Comparison of ENCODE assay signal across 21 mouse cellular contexts in the genomic region with DNA sequence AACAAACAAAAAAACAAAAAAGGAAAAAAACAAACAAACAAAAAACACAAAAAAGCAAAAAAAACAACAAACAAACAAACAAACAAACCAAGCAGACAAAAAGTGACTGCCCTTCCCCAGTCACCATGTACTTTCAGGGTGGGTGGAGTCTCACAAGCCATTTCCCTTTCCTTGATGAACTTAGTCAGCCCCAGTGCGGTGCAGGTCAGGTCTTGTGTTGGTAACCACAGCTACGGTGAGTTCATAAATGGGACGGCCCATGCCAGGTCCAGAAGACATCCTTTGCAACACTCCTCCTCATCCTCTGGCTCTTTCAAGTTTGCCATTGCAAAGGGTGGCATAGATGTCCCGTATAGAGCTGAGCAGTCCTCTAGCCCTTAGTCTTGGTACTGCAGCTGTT. TPM values are rescaled to one million over a fixed set of nuclear protein-coding genes. Genes with fewer than 3 reads are reported as not detected.
DNase-seq lines count a peak whose midpoint lies in the region; ATAC-seq lines count a peak whose summit lies in the region.
"Had no signal": no experiment of that assay in that cellular context is flagged by ENCODE, and none has a peak within 500 bp of the region (broad histone marks: within the 10 kb centered on the region; RNA-seq: fewer than 3 reads in every experiment).

No protein-coding gene starts in this region.

- 83% methylated on average over 4 of the region's 4 CpGs for WGBS in intestine, embryonic 15.5 days
- WGBS in intestine, embryonic 16.5 days = 86% methylated on average over 4 of the region's 4 CpGs

- no peak overlapping the region for H3K4me3 ChIP-seq in intestine, embryonic 15.5 days (replicated peaks)
- no peak overlapping the region for H3K4me3 ChIP-seq in intestine, embryonic 16.5 days (ENCODE audit: low read length)
- H3K4me3 ChIP-seq: embryonic facial prominence, embryonic 13.5 days; forebrain, embryonic 12.5 days; heart, embryonic 13.5 days; hindbrain, embryonic 13.5 days had no signal

- ATAC-seq in intestine, embryonic 15.5 days = peak; percentile 7; the same call in 1 of the 2 replicates
- ATAC-seq in intestine, embryonic 16.5 days = no peak
- peak; percentile 37 for ATAC-seq in CD4-positive, CD25-positive, alpha-beta regulatory T cell, adult 4 months
- ATAC-seq in megakaryocyte, adult 5-6 weeks (ENCODE audit: poor library complexity, severe bottlenecking) = peak; percentile 65
- ATAC-seq: forebrain, embryonic 16.5 days; hindbrain, postnatal 0 days; Patski had no signal

- H3K9ac ChIP-seq in intestine, embryonic 15.5 days = no peak overlapping the region
- no peak overlapping the region for H3K9ac ChIP-seq in intestine, embryonic 16.5 days (ENCODE audit: low read depth, low read length)
- H3K9ac ChIP-seq: embryonic facial prominence, embryonic 13.5 days; forebrain, embryonic 12.5 days; heart, embryonic 13.5 days; hindbrain, embryonic 13.5 days had no signal

- no peaks in the 10 kb centered on the region for H3K27me3 ChIP-seq in intestine, embryonic 15.5 days (replicated peaks)
- H3K27me3 ChIP-seq in intestine, embryonic 16.5 days (replicated peaks; ENCODE audit: control insufficient read depth, insufficient read depth, low read length) = no peaks in the 10 kb centered on the region
- H3K27me3 ChIP-seq: embryonic facial prominence, embryonic 13.5 days; forebrain, embryonic 12.5 days; heart, embryonic 13.5 days; hindbrain, embryonic 13.5 days; Patski had no signal

- H3K4me2 ChIP-seq in intestine, embryonic 15.5 days (replicated peaks) = no peak overlapping the region
- no peak overlapping the region for H3K4me2 ChIP-seq in intestine, embryonic 16.5 days (ENCODE audit: low read depth, low read length)
- H3K4me2 ChIP-seq: embryonic facial prominence, embryonic 13.5 days; forebrain, embryonic 12.5 days; heart, embryonic 13.5 days; hindbrain, embryonic 13.5 days had no signal

- H3K9me3 ChIP-seq in intestine, embryonic 15.5 days = no peaks in the 10 kb centered on the region
- no peaks in the 10 kb centered on the region for H3K9me3 ChIP-seq in intestine, embryonic 16.5 days (ENCODE audit: control insufficient read depth, low read length)
- H3K9me3 ChIP-seq: embryonic facial prominence, embryonic 13.5 days; forebrain, embryonic 12.5 days; heart, embryonic 13.5 days; hindbrain, embryonic 13.5 days had no signal

- peak; percentile 17 for DNase-seq in induced T-regulatory cell, adult 2 months (ENCODE audit: low read depth)
- DNase-seq in testis, postnatal 10 days (ENCODE audit: low spot score) = no peak
- DNase-seq in layer of hippocampus, postnatal 36 days = no peak
- no peak for DNase-seq in testis, postnatal 14 days (ENCODE audit: low spot score)
- DNase-seq: adrenal gland, adult 2 months; adrenal gland, postnatal 25 days; cerebellum, adult 8-10 months; cerebellum, postnatal 14 days; gastrocnemius, postnatal 14 days; kidney, adult 18-20 months had no signal

- H3K4me1 ChIP-seq in intestine, embryonic 15.5 days (replicated peaks) = no peaks in the 10 kb centered on the region; the same call in 1 of the 2 replicates
- H3K4me1 ChIP-seq in intestine, embryonic 16.5 days (ENCODE audit: control insufficient read depth, insufficient read depth, low read length) = peaks cover 22% of the 10 kb centered on the region
- H3K4me1 ChIP-seq: embryonic facial prominence, embryonic 13.5 days; forebrain, embryonic 12.5 days; heart, embryonic 13.5 days; hindbrain, embryonic 13.5 days had no signal

- no peak overlapping the region for H3K27ac ChIP-seq in intestine, embryonic 15.5 days
- H3K27ac ChIP-seq in intestine, embryonic 16.5 days (ENCODE audit: low read length) = no peak overlapping the region
- H3K27ac ChIP-seq: embryonic facial prominence, embryonic 13.5 days; forebrain, embryonic 12.5 days; heart, embryonic 13.5 days; hindbrain, embryonic 13.5 days; hindbrain, postnatal 0 days had no signal

- H3K36me3 ChIP-seq in intestine, embryonic 15.5 days = no peaks in the 10 kb centered on the region
- H3K36me3 ChIP-seq in intestine, embryonic 16.5 days (ENCODE audit: control insufficient read depth, insufficient read depth, low read length) = no peaks in the 10 kb centered on the region
- H3K36me3 ChIP-seq: embryonic facial prominence, embryonic 13.5 days; forebrain, embryonic 12.5 days; heart, embryonic 13.5 days; hindbrain, embryonic 13.5 days had no signal

RNA-seq across cellular contexts. Expression of a gene that starts 25.0 kb away (rescaled TPM):
- 9.1 and 9.5 TPM in 2 replicates for polyA plus RNA-seq in intestine, embryonic 15.5 days (2015; fragmentation: Nextera tagmentation; extraction: Ambion mirVana)
- polyA plus RNA-seq in intestine, embryonic 16.5 days (2015; fragmentation: Nextera tagmentation; extraction: Ambion mirVana) = 7.0 and 8.4 TPM in 2 replicates
- under 1 TPM in 1 of 2 experiments, not detected in 1; 0.15 TPM for polyA plus RNA-seq in CD4-positive, CD25-positive, alpha-beta regulatory T cell, adult 4 months (2017; shearing (Covaris generic))
- 4.5 and 4.9 TPM in 2 replicates for total RNA-seq in megakaryocyte, adult 5-6 weeks (2015)
- 5.9 and 8.3 TPM in 2 replicates for total RNA-seq in megakaryocyte, adult 5-6 weeks (2017)
- total RNA-seq in layer of hippocampus, postnatal 36 days (2021) = 1 to 10 TPM; 2.8 to 2.9 TPM
